Mouse (Mus musculus) olfactory bulb, adult 2 months (tissue): ENCODE results near the gene Tesk2.

Experiments
- CTCF ChIP-seq: fragments of 200-500 bp; IDR thresholded peaks from 2 replicates; pipeline ENCODE4 v1.5.1; 2012; ENCODE audit warnings: low read depth, mild to moderate bottlenecking, low read length, moderate library complexity; ENCODE audit not compliant: insufficient read depth
- POLR2A ChIP-seq: fragments of 200-500 bp; IDR thresholded peaks from 2 replicates; pipeline ENCODE4 v1.6.1; 2012; ENCODE audit warnings: mild to moderate bottlenecking, low read depth, low read length, moderate library complexity; ENCODE audit not compliant: insufficient read depth

DNA sequence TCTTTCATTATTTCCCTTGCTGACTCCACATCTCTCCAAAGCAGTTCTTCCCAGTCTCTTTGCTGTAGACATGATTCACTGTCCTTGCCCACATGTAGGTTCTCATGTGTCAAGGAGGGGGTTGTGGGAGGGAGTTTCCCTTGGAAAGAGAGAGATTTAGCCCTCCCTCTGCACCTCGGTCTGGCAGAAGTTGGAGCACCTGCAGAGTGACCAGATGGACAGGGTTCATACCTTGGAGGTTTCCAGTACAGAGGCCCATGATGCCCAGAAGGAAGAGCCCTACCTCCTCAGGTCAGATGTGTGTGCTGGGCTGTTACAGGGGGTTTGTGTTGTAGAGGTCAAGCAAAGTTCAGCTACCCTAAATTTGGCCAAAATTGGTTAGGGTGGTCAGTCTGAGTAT, 8.2 kb upstream of the Tesk2 start:
- TF ChIP-seq CTCF: no peak
- no peak for TF ChIP-seq POLR2A
